Mouse (Mus musculus) bone marrow, adult 2 months (tissue): ENCODE results near the gene Parp2. TPM values are rescaled to one million over a fixed set of nuclear protein-coding genes. Genes with fewer than 3 reads are reported as not detected.
"Not testable (repeated sequence)": the region's sequence is repeated elsewhere in the genome, so short reads cannot be mapped to it uniquely, and the experiment has no call there.

Experiments
- H3K27ac ChIP-seq: fragments of 200-500 bp; 2 replicates; pipeline ENCODE4 v1.5.1; 2012; ENCODE audit warnings: low read depth, mild to moderate bottlenecking, control low read depth, inconsistent platforms, low read length; ENCODE audit not compliant: control insufficient read depth, poor library complexity, insufficient read depth
- H3K4me1 ChIP-seq: fragments of 200-500 bp; 2 replicates; pipeline ENCODE4 v1.6.1; 2011; ENCODE audit warnings: low read length; ENCODE audit not compliant: control insufficient read depth, insufficient read depth
- H3K4me3 ChIP-seq: fragments of 200-500 bp; replicated peaks from 2 replicates; pipeline ENCODE3; 2011; ENCODE audit warnings: mild to moderate bottlenecking, low read depth, low read length, control low read depth; ENCODE audit not compliant: control insufficient read depth
- CTCF ChIP-seq: fragments of 200-500 bp; IDR thresholded peaks from 2 replicates; pipeline ENCODE4 v1.5.1; 2011; ENCODE audit warnings: low read length, control low read depth; ENCODE audit not compliant: control insufficient read depth, insufficient read depth
- POLR2A ChIP-seq: fragments of 200-500 bp; IDR thresholded peaks from 2 replicates; pipeline ENCODE4 v1.6.1; 2011; ENCODE audit warnings: low read depth, mild to moderate bottlenecking, control low read depth, low read length, borderline replicate concordance; ENCODE audit not compliant: control insufficient read depth
- WGBS: fragments of 180-500 bp; shearing (Covaris S2); methylation state at CpG from one replicate; pipeline ENCODE4 v1.1.7; 2018; 5-methylcytosine and 5-hydroxymethylcytosine counted together
- polyA plus RNA-seq: library from polyadenylated mRNA; stranded (reverse); fragments of >200 nt; gene quantifications from 2 replicates; pipeline ENCODE4 v1.2.4, GENCODE M21; 2011; ENCODE audit warnings: low replicate concordance; ENCODE audit not compliant: missing spikeins, insufficient read depth, insufficient read length

Gene Parp2
- polyA plus RNA-seq, 1 experiment, result 40.2 TPM

- Histone ChIP-seq H3K27ac (no peak overlapping the region), H3K4me3 (no peak overlapping the region), H3K4me1 (no peaks in the 10 kb centered on the region; the same call in 1 of the 2 replicates)
- TF ChIP-seq CTCF, result no peak
- TF ChIP-seq POLR2A, result no peak
- WGBS, result 92% methylated on average over 24 of the region's 24 CpGs
These were observed 12.2 kb upstream of the Parp2 start for GRCm38 (mm10) chr14:50795261-50795935.

GRCm38 (mm10) chr14:50795965-50796364 lies 11.7 kb upstream of the Parp2 start:
- Histone ChIP-seq H3K4me3 (no peak overlapping the region), H3K4me1 (no peaks in the 10 kb centered on the region; the same call in 1 of the 2 replicates)
- WGBS, result 84% methylated on average over 4 of the region's 4 CpGs

DNA sequence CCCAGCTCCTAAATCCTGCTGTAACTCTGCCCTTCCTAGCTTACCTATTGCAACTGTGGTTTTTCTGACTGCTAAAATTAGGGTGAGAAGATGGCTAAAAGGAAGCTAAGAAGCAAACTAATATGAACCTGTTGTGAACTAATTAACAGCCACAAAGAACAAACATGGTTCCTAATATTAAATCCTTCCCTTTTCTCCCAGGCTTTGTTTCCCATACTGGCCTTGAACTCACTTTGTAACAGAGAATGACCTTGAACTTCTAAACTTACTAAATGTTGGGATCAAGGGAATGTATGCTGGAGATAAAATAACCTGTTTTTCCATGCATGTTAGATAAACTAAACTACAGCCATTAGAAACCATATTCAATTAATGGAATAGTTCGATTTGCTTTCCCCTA lies 11.2 kb upstream of the Parp2 start:
- 70% methylated on average over 1 of the region's 1 CpGs for WGBS
- no peaks in the 10 kb centered on the region; the same call in 1 of the 2 replicates for H3K4me1 ChIP-seq
- TF ChIP-seq CTCF, result no peak
- no peak overlapping the region for H3K4me3 ChIP-seq
- no peak overlapping the region for H3K27ac ChIP-seq

More at GRCm38 (mm10) chr14:50795965-50796364, 11.7 kb upstream of the Parp2 start:
- H3K27ac ChIP-seq, result no peak overlapping the region
- TF ChIP-seq CTCF, result no peak

- WGBS, result 85% methylated on average over 2 of the region's 2 CpGs
- no peak overlapping the region for H3K4me3 ChIP-seq
- no peak overlapping the region for H3K27ac ChIP-seq
- TF ChIP-seq POLR2A (no peak), CTCF (no peak)
- no peaks in the 10 kb centered on the region; the same call in 1 of the 2 replicates for H3K4me1 ChIP-seq
These were observed 9.1 kb upstream of the Parp2 start for GRCm38 (mm10) chr14:50798512-50798911.

- Histone ChIP-seq H3K27ac (no peak overlapping the region), H3K4me3 (no peak overlapping the region), H3K4me1 (no peaks in the 10 kb centered on the region; the same call in 1 of the 2 replicates)
- 7% methylated on average over 3 of the region's 3 CpGs for WGBS
- TF ChIP-seq POLR2A (no peak), CTCF (no peak)
These were observed 8.0 kb upstream of the Parp2 start for GRCm38 (mm10) chr14:50799502-50800259.

DNA sequence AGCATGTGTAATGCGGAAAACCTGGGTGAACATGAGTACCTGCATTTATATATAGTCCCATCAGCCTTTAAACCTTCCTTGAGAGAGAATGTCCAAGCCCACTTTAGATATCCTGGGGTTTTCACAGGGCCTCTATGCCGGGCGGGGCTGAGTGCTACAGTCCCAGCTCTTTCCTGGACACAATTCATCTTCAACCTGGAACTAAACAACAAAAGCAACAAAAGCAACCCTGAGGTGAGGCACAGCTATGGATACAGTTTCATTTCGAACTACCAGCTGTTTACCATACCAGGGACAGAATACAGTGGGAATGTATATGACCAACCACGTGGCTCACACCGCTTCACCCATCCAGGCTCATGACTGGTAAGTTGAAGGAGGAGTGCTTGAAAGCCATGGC lies 5.2 kb upstream of the Parp2 start:
- TF ChIP-seq CTCF (no peak), POLR2A (no peak)
- Histone ChIP-seq H3K4me3 (no peak overlapping the region), H3K4me1 (no peaks in the 10 kb centered on the region; the same call in 1 of the 2 replicates), H3K27ac (no peak overlapping the region)
- 79% methylated on average over 6 of the region's 6 CpGs for WGBS

DNA sequence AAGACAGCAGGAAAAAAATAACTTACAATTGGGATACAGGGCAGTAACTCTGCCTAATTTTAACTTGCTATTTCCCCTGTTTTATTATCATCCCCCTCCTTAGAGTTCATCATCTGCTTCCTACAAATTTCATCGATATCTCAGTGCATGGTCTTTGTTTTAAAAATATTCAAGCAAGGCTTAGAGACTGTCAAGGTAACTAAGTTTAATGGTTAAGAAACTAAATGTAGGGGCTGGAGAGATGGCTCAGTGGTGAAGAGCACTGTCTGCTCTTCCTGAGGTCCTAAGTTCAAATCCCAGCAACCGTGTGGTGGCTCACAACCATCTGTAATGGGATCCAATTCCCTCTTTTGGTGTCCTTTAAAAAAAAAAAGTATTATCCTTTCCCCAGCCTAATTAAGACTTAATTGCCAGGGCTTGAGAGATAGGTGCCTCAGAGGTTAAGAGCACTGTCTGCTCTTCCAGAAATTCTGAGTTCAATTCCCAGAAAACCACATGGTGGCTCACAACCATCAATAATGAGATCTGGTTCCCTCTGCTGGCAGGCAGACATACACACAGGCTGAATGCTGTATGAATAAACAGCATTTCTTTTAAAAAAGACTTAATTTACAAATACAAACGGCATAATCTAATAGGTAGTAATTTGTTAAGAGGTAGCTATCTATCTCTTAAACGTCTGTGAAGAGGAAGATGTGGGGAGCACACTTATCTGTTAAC lies 4.6 kb upstream of the Parp2 start:
- H3K27ac ChIP-seq, result no peak overlapping the region
- TF ChIP-seq POLR2A (no peak), CTCF (no peak)
- no peak overlapping the region for H3K4me3 ChIP-seq
- 53% methylated on average over 4 of the region's 4 CpGs for WGBS
- H3K4me1 ChIP-seq, result no peaks in the 10 kb centered on the region; the same call in 1 of the 2 replicates

DNA sequence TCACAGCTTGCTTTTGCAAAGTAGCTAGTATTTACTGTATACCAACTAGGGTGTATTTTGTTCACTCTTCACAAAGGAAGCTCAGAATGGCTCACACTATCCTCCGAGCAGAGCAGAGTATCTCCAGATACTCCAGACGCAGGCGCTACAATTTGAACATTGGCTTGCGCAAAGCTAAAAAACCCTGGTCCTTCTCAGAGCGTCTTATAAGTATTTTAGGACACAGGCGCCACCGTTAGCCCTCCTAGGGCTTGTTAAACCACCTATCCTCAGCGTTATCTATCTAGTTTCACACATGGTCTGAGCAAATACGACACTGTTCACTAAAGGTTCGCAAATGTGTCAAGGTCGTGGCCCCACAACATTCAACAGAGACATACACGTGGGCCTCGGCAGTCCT lies 3.0 kb upstream of the Parp2 start:
- no peak for TF ChIP-seq CTCF
- TF ChIP-seq POLR2A, result no peak
- no peak overlapping the region for H3K27ac ChIP-seq
- 88% methylated on average over 13 of the region's 13 CpGs for WGBS
- H3K4me3 ChIP-seq, result no peak overlapping the region
- H3K4me1 ChIP-seq, result no peaks in the 10 kb centered on the region; the same call in 1 of the 2 replicates

GRCm38 (mm10) chr14:50806469-50806868 lies 1.2 kb upstream of the Parp2 start:
- 75% methylated on average over 5 of the region's 5 CpGs for WGBS
- not testable (repeated sequence) for H3K4me1 ChIP-seq, H3K27ac ChIP-seq, H3K4me3 ChIP-seq
